Mouse (Mus musculus) layer of hippocampus, adult 11-12 months (tissue): ENCODE data around the gene Ccdc113.
A peak's percentile ranks its signal among the peaks of the same experiment; 100 is the strongest.

Experiments
- DNase-seq: peaks from one replicate; pipeline ENCODE4 v3.0.0; 2022; ENCODE audit warnings: low spot score

Gene Ccdc113

GRCm38 (mm10) chr8:95533584-95534387 is at the start of gene Ccdc113:
Gene Ccdc113, plus strand, starts transcription at chr8:95534085.
- DNase-seq, result peak; percentile 46

GRCm38 (mm10) chr8:95487800-95488697 is 45.8 kb upstream of the Ccdc113 start:
- DNase-seq, result no peak

GRCm38 (mm10) chr8:95488698-95489332 is 45.1 kb upstream of the Ccdc113 start:
- DNase-seq, result peak; percentile 78

- DNase-seq, result no peak
These were observed 43.9 kb upstream of the Ccdc113 start, which contains the start of gene Csnk2a2 for GRCm38 (mm10) chr8:95490006-95490405. Gene Csnk2a2, minus strand, starts transcription at chr8:95490039.

- DNase-seq, result no peak
These were observed 41.8 kb upstream of the Ccdc113 start for GRCm38 (mm10) chr8:95492057-95492456.

GRCm38 (mm10) chr8:95495444-95495843 is 38.4 kb upstream of the Ccdc113 start:
- no peak for DNase-seq

- DNase-seq, result no peak
These were observed 37.5 kb upstream of the Ccdc113 start for GRCm38 (mm10) chr8:95496420-95496819.

GRCm38 (mm10) chr8:95497821-95498220 is 36.1 kb upstream of the Ccdc113 start:
- DNase-seq, result no peak

GRCm38 (mm10) chr8:95499266-95500064 is 34.4 kb upstream of the Ccdc113 start:
- DNase-seq, result no peak

GRCm38 (mm10) chr8:95500436-95500835 is 33.4 kb upstream of the Ccdc113 start:
- no peak for DNase-seq

GRCm38 (mm10) chr8:95502431-95502830 is 31.5 kb upstream of the Ccdc113 start:
- DNase-seq, result no peak

GRCm38 (mm10) chr8:95504835-95505234 is 29.1 kb upstream of the Ccdc113 start:
- DNase-seq, result no peak

- peak; percentile 23 for DNase-seq
These were observed 28.3 kb upstream of the Ccdc113 start for GRCm38 (mm10) chr8:95505606-95506005.

- DNase-seq, result no peak
These were observed 27.6 kb upstream of the Ccdc113 start for GRCm38 (mm10) chr8:95506245-95506644.

GRCm38 (mm10) chr8:95512257-95512656 is 21.6 kb upstream of the Ccdc113 start:
- peak; percentile 28 for DNase-seq

GRCm38 (mm10) chr8:95513219-95513618 is 20.7 kb upstream of the Ccdc113 start:
- no peak for DNase-seq

GRCm38 (mm10) chr8:95516928-95517327 is 17.0 kb upstream of the Ccdc113 start:
- no peak for DNase-seq

GRCm38 (mm10) chr8:95523991-95524390 is 9.9 kb upstream of the Ccdc113 start:
- DNase-seq, result no peak

GRCm38 (mm10) chr8:95528194-95528593 is 5.7 kb upstream of the Ccdc113 start:
- DNase-seq, result no peak

GRCm38 (mm10) chr8:95528750-95529310 is 5.1 kb upstream of the Ccdc113 start:
- DNase-seq, result no peak

GRCm38 (mm10) chr8:95532206-95532605 is 1.7 kb upstream of the Ccdc113 start:
- DNase-seq, result no peak
